Mouse (Mus musculus): Measurements from ENCODE around the gene Gm37240.
"Not testable (repeated sequence)": the region's sequence is repeated elsewhere in the genome, so short reads cannot be mapped to it uniquely, and the experiment has no call there.

Gm37240 gene

DNA sequence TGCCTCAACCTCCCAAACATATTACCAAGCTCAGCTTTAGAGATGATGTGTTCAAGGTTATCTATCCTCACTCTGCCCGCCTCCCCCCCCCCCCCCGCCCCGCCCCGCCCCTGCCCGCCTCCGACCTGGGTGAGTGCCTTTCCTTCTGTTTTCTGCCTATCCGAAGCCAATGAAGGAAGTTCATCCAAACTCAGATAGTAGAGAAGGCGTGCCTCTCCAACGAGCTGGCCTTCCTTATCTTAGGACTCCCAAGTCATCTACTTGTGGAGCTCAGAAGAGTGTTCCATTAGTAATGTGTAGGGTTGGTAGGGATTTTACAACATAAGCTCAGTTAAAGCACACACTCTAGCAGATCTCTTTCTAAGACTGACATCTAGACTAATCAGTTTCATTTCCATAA lies 1284.1 kb downstream of the Gm37240 start:
- no peak for DNase-seq (ENCODE audit: low spot score in 2 of 2)

DNA sequence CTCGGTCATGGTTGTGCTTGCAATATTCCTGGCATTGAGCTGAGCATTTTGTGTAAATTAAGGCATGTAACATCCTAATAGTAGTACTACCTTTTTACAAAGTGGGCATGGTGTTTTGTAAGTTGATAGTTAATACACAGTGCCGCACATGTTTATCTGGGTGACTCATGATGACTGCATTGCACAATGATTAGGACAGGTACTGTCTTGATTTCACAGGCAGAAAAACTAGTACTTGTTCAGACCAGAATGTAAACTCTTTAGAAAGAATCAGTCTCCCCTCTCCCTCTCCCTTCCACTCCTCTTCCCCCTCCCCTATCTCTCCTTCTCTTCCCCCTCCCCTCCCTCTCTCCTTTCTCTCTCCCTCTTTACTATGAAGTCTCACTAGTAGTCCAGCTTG lies 1284.6 kb downstream of the Gm37240 start:
- no peak for DNase-seq (ENCODE audit: low spot score in 2 of 2)

DNA sequence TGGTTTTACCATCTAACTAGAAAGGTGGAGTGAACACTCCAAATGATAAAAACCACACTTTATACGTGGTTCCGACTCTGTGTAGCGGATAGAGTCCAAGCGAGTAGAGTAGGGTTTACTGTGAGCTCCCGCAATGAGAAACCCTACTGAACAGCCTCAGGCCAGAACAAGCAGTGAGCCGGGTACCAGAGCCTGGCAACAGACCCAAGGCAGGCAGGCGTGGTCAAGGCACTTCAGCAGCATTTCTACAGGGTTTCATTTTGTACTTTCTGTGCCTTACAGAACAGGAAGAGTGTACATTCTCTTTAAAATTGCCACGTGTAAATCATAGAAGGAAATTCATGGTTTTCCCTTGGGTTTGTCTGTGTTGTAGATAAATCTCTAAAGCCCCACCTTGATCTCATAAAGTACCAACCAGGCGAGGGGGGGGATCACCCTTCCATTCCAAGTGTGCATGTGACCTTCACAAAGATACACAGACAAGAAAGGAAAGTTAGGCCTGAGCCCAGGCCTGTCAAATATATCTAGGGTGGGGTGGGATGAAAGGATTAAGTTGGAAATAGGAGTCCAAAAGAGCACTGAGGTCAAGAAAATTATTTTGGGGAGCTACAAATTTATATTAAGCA lies 1285.3 kb downstream of the Gm37240 start:
- no peak for DNase-seq (ENCODE audit: low spot score in 2 of 2)

DNA sequence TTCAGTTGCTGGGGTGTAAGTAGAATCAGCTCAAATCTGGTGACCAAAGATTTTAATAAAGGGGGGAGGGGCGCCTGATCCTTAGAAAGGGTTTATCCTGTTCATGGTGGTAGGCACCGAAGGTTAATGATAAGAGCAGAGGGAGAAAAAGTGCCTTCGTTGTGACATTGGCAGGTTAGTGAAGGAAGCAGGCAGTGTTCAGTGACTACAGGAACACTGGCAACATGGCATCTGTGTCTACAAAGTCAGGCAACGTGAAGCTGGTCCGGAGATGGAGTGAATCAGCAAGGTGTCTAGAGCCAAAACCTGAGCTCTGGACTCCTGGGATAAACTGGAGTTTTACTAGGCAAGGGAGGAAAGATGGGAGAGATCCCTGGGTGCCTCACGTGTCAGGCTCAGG lies 1288.6 kb downstream of the Gm37240 start:
- DNase-seq (ENCODE audit: low spot score in 2 of 2) = no peak

DNA sequence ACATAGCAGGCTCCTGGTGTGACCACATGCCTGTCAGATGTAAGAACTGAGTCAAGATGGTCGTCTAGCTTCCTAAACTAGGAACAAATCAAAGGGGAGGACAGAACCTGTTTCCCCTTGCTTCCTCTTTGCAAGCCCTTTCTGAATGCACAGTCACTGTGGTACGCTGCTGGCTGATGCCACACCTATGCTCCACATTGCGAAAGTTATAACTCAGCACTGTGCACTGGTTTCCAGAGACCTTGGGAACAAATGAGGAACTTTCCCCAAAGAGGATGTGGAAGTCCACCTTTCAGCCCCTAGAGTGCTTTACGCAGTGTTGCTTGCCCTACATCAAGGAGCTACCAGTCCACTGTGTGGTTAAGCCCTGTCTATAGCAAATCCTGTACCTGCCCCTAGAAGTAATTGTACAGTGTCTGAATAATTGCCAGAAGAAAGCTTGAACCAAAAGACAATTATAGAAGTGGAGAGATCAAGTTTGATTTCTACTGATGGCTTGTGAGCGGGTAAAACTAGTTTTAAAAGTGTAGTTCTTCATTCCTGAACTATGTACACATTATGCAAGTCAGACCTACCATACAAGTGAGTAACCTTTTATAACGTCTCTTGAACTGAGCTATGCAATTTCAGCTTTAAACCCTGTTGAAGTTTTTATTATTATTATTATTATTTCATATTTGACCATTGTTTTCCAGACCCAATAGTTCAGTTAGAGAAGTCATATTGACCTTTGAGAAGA lies 1289.2 kb downstream of the Gm37240 start:
- DNase-seq (ENCODE audit: low spot score in 2 of 2) = no peak

DNA sequence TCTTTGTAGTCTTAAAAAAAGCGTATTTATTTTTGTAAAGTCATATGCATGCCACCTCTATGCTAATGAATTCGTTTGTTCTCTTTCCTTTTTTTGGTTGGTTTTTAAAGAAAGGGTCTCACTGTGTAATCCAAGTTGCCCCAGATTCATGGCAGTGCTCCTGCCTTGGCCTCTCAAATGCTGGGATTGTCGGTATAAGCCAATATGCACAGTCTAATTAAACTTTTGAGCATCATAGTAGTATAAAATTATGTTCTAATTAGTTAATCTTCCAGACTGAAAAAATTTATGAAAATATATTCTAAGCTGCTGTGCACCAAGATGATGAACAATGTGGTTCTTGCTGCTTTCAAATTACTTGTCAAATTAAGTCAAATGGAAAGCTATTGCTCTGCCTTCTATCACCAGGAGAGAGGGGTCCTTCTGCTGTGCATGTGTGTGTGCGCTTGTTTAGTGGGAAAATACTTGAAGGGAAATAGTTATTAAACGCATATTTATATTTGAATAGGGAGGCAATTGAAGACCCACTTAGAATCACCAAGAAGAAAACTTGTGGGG lies 1291.6 kb downstream of the Gm37240 start:
- no peak for DNase-seq (ENCODE audit: low spot score in 2 of 2)

DNA sequence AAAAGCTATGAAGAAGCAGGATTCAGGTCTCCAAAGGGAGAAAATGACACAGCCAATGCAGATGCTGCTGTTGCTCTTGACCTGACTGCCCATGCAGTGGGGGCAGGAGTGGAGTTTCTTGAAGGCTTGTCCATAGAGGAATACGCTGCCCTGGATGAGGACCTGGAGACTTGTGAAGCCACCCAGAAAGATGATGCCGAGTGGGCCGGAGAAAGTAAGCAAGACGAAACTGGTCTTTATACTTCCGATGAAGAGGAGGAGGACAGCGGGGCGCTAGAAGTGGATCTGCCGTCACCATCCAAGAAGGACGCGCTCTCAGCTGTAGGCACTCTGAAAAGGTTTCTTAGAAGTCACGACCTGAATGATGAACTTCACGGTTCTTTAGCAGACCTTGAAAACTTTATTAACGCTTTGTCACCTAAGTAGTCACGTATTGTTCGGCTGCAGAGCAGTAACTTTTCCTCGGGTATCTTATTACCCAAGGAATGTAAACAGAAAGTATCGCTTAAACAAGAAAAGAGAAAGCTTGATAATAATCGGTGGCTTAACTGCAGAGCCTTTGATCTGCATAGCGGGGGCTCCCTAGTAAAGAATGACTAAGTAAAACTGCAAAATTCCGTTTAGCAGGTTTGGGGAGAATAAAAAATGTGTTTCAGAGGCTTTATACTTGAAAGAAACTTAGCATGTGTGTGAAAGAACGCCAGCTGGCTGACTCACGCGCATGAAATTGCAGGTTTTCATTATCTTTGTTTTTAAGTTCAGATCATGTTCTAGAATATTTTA lies 1292.2 kb downstream of the Gm37240 start:
- no peak for DNase-seq (ENCODE audit: low spot score in 2 of 2)

DNA sequence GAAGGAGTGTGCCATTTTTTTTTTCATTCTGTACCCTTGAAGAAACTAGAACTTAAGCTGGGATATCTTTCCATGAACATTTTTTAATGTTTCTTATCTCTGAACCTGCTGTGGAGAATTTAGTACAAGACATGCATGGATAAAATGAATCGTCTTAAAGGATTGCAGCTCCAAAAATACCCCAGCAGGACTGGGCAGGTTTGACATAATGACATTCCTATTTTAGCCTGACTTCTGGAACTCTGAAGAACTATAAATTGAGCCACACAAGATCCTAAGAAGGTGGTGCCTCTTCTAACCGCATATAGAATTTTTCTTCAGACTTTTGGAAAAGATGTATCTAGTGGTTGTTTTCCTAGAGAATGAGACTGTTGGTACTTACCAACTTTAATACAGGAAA lies 1294.0 kb downstream of the Gm37240 start, which contains the start of gene Tigd4:
Tigd4 (plus strand) TSS at position 301 of the 400 bp plus-strand sequence.
- no peak for DNase-seq (ENCODE audit: low spot score in 2 of 2)

DNA sequence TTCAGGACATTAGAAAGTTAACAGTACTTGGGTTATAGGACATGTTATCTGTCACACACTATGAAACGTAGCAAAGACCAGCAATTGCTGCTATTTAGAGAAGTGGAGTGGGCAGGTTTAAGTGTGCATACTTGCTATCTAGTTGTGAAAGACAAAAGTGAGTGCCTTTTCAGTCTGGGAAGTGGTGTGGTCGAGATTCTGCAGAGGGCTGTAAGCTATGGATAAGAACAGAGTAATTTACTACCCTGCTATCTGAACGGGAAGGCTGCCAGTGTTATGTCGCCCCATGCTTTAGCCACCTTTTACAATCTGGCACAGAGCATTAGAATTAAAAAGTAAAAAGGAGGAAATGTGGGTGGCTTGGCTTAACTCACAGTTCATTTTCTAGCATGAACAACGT lies 1300.6 kb downstream of the Gm37240 start:
- DNase-seq (ENCODE audit: low spot score in 2 of 2) = no peak

DNA sequence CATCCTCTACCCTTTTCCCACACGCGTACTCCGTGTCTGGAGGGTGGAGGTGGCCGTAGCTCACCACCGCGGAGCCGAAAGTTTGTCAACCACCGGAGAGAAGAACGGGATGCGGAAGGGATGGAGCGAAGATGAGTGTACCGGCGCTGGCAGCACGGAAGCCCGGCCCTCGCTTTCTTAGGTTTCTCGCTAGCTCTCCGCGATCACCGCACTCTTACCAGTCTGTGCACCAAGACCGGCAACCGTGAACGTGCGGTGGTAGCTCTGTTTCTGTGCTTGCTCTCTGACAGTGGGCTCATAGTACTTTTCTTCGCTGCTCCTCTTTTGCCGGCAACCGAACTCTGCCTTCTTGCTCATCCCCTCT lies 1304.4 kb downstream of the Gm37240 start:
- no peak for DNase-seq (ENCODE audit: low spot score in 2 of 2)

DNA sequence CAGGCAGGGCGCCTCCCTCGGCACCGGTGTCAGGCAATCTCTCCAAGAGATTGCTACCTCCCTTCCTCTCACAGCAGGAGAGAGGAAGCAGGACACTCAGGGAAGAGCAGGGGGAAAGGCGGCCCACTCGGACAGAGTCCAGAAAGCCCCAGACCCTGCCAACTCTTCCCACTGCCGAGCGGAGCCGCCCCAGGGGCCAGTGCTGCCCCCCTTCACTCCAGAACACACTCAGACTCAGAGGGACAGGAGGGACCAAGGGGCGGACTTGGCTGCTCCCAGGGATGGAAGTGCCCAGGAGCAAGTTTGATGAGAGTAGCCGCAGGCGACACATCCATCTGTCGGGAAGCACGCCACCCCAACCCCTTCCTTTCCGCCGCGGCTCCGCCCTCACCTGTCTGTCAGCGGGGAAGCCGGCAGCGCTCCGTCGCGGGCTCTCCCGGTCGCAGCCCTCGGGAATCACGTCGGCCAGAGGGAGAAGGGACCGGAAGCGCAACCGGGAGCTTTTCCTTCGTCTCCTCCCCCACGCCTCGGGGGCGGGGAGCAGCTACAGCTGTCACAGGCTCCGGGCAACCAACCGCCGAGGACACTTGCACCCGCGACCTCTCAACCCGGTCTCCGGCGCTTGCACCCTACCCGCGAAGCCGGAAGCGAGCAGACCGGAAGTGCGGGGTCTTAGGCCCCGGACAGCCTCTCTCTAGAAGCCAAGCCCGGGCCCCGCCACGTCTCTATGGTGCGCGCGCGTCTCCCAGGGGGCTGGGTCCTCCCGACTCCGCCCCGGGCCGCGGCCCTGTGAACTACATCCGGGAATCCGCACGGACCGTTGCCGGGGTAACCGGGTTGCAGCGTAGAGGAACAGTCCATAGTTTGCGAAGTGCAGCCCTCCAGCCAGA lies 1305.0 kb downstream of the Gm37240 start, which contains the start of gene Arfip1:
Arfip1 (minus strand) TSS at position 603 of the 890 bp plus-strand sequence.
- DNase-seq (ENCODE audit: low spot score in 2 of 2) = peak; percentile 95 to 97

DNA sequence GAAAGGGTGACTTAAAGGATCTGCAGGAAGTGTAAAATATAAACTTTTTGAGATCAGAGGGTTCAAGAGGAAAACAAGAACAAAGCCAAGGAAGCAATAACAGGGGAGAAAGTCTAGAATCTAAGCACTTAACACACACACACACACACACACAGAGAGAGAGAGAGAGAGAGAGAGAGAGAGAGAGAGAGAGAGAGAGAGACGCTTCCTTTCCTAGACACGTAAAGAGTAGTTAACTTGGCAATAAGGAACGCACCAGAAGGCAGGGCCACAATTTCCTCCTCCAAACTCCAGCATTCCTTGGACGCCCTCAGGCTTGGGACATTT lies 1305.7 kb downstream of the Gm37240 start:
- DNase-seq (ENCODE audit: low spot score in 2 of 2) = no peak

DNA sequence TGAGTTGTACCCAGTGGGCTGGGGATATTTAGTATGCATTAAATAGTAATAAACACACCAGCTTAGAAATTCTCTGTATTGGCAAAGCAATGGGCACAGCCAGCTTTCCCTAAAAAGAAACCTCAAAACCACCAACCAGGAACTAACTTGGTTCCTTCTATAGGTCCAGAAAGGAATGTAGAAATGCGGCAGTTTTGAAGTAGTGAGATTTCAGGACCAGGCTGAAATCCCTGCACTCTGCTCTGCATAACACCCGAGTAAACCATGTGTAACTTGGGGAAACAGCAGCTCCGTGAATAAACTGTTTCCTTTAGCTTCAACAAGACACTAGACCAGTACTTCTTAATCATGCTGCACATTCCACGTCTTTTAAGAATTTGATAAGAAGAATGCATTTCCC lies 1306.6 kb downstream of the Gm37240 start:
- DNase-seq (ENCODE audit: low spot score in 2 of 2) = no peak

DNA sequence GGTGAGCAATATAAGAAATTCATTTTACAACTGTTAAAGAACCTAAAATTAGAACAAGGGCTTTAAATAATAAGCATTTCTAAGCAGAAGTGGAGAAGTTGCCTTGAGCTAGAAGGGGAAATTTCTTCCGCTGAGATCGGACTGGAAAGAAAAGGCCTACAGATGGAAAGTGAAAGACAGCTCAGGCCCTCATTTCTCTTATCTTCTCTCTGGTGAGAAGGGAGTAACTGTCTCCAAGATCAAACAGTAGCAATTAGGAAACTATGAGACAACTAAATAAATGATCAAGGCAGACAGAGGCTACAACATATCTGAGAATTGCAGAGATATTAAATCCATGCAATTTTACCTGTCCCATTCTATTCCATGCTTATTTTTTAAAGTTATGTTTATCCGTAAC lies 1316.8 kb downstream of the Gm37240 start:
- no peak for DNase-seq (ENCODE audit: low spot score in 2 of 2)

DNA sequence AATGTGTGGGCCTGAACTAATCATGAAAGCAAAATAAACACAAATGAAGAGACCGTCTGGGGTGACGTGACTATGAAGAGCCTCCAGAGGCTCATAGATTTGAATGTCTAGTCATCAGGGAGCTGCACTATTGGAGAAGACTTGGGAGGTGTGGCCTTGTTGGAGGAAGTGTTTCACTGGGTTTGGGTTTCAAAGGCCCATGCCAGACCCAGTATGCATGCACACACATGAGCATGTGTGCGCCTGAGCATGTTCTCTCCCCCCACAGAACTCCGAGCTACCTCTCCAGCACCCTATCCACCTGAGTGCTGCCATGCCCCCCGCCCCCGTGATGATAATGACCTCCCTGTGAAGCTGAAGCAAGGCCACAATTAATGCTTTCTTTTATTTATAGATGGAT lies 1317.7 kb downstream of the Gm37240 start:
- DNase-seq (ENCODE audit: low spot score in 2 of 2) = no peak

DNA sequence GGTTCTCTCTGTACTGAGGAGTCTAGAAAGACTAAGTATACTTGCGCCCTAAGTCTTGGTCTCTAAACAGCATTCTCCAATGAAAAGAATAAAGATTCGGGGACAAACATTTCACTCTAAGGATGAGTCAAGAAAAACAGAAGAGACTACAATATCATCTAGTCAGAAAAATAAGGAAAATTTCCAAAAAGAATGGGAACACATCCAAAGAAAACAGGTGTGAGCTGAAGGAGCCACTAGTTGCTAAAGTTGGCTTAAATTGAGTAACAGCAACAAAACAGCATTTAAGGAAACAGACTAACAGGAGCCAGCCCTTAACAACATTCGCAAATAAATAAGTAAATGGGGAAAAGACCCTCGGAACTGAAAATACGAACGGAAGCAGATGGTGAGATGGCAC lies 1318.8 kb downstream of the Gm37240 start:
- DNase-seq (ENCODE audit: low spot score in 2 of 2) = no peak

DNA sequence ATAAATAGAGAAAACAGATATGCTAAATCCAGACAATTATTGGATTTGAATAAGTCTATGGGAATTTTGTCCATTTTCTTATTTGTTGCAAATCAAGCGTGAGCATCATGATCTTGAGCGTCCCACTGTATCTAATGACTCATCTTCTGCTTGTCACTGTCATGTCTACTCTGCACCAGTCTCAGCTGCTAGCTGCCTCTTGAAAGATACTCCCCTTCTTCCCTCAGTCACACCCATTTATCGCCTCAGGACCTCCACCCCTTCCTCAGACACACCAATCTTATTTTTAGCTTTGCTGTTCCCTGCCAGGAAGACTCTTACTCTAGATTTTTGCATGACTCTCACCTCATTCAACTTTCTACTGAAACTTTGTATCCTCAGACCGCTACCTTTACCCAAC lies 1323.9 kb downstream of the Gm37240 start:
- no peak for DNase-seq (ENCODE audit: low spot score in 2 of 2)

DNA sequence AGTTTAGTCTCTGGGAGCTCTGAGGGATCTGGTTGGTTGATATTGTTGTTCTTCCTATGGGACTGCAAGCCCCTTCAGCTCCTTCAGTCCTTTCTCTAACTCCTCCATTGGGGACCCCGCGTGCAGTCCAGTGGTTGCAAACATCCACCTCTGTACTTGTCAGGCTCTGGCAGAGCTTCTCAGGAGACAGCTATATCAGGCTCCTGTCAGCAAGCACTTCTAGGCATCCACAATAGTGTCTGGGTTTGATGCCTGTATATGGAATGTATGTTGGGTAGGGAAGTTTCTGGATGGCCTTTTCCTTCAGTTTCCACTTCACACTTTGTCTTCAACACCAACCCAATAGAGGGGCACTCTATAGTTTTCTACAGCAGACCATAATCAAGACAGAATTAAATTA lies 1324.4 kb downstream of the Gm37240 start:
- not testable (repeated sequence) for DNase-seq (ENCODE audit: low spot score in 2 of 2)

DNA sequence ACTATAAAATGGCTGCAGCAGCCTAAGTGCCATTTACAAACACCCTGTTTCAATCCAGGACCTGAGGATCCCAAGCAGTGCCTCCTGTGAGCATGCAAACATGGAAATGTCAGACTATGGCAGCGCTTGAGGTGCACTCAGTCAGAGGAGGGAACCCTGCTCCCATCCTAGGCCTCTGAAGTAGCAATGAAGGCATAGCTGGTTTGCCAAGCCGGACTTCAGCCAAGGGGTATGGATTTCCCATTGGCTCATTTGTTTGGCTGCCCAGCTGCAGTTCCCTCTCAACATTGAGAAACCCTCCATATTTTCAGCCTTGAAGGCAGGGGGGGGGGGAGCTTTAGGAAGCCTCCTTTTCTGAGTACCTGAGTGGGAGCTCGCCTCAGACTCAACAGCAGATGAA lies 1329.0 kb downstream of the Gm37240 start:
- DNase-seq (ENCODE audit: low spot score in 2 of 2) = no peak

DNA sequence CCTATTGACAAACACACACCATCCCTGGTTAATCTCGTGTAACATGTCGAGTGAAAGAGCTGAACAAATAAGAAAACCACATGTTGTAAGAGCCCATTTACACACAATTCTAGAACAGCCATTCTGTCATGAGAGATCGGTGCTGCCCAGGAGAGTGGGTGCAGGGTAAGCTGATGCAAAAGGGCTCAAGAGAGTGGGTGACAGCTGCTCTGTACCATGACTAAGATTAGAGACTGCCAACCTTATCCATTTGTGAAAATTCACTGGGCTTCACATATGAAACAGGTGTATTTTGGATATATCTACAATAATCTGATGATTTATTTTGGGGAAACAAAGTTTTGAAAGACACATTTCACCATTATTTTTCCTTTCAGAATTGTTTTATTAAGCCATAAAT lies 1331.5 kb downstream of the Gm37240 start:
- no peak for DNase-seq (ENCODE audit: low spot score in 2 of 2)

DNA sequence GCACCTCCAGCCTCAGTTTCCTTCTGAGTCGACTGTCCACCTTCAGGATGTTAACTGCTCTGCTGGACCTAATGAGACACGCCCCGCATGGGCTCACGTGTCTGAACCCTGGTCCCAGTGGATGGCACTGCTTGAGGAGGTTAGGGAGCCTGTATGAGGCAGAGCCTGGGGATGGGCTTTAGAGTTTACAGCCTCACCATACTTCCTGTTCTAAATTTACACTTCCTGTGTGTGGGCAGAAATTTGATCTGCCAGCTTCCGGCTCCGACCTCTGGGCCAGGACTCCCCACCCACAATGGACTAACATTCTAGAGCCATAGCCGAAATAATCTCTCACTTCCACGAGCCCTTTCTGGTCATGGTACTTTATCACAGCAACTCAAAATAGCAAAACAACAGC lies 1340.1 kb downstream of the Gm37240 start:
- no peak for DNase-seq (ENCODE audit: low spot score in 2 of 2)

DNA sequence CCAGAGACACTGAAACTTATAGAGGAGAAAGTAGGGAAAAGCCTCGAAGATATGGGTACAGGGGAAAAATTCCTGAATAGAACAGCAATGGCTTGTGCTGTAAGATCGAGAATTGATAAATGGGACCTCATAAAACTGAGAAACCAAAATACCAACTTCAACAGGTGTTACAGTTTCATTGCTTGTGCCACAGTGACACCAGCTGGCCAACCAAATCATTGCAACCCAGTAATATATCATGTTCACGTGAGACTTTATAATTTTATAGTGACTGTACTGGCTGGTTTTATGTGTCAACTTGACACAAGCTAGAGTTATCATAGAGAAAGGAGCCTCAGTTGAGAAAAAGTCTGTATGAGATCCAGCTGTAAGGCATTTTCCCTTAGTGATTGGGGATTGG lies 1344.9 kb downstream of the Gm37240 start:
- DNase-seq (ENCODE audit: low spot score in 2 of 2) = peak in 1 of 2 experiments; percentile 62

Data from cerebellum, postnatal 4 days (tissue).